Mouse (Mus musculus) cerebellum, postnatal 4 days (tissue): ENCODE results near the gene Atp13a3.
"Not testable (repeated sequence)": the region's sequence is repeated elsewhere in the genome, so short reads cannot be mapped to it uniquely, and the experiment has no call there.

Experiments
- DNase-seq, 2 experiments: peaks; one replicate each; pipeline ENCODE4 v3.0.0; 2022; ENCODE audit warnings: low spot score in 2 of 2, mixed read lengths in 1 of 2

Atp13a3 gene

DNA sequence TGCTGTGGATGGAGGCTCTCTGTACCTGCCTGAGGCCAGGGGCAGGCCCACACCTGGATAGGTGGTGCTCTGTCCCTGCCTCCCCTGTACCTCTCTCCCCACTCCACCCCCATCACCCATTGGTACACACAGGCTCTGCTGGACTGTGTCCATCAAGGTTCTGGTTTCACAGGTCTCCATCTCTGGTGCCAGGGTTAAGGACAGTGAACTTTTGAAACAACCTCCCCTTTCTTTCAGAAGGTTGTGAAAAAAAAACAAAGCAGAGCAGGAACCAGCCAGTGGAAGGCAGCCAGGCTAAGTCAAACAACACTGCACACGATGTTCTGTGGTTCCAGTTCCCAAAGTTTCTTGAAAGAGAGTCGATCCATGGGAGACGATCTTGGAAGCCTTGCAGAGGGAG is 6.9 kb upstream of the Atp13a3 start:
- no peak for DNase-seq

GRCm38 (mm10) chr16:30410914-30411313 is 5.1 kb upstream of the Atp13a3 start:
- DNase-seq: no peak

DNA sequence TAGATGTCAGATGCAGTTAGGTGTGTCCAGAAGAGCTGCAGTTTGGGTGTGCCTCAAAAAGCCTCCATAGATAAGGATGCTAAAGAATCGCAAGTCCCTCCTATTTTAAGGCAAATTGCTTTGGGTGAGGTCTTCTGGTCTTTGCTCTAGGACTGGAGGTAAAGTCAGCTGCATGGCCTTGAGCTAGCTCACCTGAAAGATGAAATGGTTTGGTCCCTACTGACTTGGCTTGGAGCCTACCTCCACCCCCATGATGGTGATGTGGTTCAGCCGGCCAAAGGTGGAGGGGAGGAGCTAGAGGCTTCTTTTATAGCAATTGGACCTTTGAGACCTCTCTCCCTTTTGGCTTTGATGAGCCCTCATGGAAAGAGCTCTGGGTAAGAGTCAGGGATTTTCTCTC is 1.7 kb upstream of the Atp13a3 start:
- DNase-seq: no peak

- no peak for DNase-seq
These were observed 2.2 kb downstream of the Atp13a3 start for GRCm38 (mm10) chr16:30403528-30403927.

DNA sequence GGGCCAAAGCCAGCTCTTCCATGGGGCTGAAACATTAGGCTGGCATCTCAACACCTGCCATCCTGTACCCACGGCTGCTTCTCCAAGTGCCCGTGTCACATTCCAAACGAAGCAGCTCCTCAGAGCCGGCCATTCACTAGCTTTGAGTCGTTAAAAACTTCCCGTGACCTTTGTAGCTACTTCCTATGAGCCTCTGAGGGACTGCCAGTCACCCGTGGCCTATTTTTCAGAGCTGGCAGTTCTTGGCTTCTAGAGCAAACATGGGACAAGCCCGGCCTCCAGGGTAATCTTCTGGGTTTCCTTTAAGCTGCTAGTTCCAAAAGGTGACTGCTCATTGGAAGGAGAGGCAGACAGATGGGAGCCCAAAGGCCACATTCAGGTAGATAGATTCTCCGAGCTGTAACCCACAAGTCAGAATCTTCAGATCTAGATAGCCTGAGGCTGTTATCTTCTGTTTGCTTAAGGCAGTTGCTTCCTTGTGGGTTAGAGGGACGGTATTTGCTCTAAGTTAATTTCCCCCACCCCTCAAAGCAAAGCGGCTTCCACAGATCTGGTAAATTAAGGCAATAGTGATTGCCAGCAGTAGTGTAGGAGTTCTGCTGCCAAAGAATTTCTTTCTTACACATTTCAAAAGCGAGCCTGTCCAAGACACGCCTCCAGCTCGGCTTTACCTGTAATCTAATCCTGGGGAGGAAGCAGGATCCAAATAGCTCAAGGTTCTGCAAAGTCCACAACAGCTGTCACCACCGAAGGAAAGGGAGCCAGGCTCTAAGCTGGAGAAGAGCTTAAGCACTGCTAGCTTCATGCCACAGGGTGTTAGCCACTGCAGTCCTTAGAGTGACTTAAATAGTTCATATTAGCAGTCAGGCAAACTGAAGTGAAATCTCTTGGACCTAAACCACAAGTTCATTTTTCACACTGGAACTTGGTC is 8.4 kb downstream of the Atp13a3 start:
- no peak for DNase-seq

DNA sequence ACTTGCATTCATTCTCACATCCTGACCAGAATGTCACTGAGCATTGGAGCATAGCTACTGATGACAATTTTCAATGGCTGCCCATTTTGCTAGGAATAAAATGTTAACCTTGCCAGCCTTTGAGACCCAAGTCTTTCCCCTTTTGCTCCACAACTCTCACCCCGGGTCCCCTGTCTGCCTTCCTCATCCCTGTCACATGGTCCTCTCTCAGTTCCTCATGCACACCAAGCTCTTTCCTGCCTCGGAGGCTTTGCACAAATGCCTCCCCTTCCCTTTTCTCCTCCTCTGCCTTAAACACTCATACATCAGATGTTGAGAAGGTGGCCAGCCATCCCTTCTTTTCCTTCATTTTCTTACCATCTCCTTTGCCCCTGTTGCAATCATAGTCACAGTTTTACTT is 10.6 kb downstream of the Atp13a3 start:
- no peak for DNase-seq

DNA sequence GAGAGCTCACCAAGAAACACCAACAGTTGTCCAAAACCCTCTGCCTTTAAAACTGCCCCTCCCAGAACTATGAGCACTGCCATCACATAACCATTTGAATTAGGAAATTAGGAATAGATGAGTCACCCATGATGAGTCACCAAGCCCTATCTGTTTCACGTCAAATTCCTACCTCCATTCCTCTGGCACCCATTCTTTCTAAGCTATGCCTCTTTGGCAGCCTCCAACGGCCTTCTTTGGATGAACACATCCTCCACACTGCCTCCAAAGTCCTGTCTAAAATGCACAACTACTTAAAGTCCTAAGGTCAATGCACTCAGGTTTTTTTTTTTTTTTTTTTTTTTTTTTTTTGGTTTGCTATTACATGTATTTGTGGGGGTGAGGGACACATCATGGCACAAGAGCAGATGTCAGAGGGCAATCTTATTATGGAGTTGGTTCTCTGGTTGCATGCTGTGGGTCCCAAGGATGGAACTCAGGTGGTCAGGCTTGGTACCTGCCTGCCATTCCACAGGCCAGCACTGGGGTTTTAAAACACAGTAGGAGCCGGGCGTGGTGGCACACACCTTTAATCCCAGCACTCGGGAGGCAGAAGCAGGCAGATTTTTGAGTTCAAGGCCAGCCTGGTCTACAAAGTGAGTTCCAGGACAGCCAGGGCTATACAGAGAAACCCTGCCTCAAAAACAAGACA is 15.0 kb downstream of the Atp13a3 start:
- no peak for DNase-seq

DNA sequence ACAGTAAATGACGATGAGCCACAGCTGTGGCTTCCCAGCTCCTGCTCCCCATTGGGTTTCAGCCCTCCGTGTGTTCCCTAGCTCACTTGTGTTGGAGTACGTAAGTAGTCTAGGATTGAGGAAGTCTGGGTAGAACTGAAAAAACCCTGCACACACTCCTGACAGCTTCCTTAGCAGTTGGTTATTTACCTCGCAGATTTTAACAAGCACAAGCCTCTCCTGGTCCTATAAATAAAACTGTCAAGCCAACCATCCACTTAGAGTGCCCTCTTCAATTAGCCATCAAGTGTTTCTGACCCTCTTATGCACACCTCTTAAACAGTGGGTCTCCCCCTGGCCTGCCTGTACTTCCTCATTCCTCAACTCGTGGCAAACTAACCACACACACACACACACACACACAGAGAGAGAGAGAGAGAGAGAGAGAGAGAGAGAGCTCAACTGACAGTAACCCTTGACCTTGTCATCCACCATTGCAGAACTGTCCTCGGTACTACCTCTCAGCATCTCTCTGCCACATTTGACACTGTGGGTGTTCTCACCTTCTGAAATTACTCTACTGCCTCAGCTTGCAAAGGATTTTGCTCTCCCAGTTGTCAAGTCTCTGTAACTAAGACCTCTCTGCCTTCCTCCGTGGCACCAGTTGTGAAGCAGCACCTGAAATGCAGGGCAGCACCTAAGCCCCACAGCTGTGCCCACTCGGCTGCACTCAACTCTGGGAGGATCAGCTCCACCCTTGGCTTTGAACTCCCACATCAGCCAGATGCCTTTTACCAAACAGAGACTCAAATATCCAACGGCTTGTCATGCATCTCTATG is 15.7 kb downstream of the Atp13a3 start:
- DNase-seq: no peak

DNA sequence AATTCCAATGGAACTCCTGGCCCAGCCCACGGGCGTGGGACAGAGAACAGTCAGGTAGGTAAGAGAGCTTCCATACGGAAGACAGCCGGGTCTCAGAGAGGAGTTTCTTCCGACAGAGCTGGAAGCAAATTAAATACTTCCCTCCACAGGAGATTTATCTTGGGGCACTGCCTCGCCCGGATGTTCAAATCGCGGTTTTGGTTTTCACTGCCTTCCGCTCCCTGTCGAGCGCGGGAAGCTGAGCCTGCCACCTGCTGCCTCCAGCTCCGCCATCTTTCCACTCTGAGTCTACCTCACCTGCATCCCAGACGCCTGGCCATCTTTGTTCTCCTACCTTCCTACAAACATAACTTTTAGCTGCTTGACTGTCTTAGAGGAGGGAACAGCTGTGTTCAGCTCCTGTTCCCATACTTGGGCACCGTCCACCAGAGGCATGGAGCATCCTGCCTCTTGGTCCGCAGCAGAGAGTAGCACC is 16.5 kb downstream of the Atp13a3 start:
- peak in 1 of 2 experiments; percentile 34 for DNase-seq

DNA sequence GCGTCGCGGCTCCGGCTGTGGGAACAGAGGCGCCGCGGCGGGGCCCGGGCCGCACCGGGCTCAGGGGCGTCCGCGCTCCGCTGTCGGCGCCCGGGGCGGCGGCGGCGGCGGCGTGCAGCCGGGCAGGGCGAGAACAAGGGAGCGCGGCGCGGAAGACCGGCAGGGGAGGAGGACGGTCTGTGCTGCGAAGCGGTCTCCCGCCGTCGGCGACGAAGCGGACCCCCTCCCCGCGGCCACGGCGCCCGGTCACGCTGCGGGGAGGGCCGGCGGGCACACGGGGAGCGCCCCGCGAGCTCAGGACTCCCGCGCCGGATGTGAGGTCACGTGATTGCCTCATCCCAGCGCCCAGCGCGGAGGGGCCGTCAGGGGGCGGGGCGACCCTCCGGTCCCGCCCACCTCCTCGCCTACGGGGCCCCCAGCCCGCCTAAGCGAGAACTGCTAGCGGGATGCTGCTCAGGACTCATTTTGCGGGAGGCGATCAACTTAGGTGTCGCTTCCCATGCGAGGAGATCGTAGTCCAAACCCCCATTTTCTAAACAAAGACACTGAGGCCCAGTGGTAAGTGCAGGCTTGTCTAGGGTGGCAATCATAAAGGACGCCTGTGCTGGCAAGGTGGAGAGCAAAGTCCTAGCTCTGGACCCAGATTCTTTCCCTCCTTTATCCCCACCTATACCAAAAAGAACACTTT is 17.1 kb downstream of the Atp13a3 start:
- peak; percentile 81 to 89 for DNase-seq

DNA sequence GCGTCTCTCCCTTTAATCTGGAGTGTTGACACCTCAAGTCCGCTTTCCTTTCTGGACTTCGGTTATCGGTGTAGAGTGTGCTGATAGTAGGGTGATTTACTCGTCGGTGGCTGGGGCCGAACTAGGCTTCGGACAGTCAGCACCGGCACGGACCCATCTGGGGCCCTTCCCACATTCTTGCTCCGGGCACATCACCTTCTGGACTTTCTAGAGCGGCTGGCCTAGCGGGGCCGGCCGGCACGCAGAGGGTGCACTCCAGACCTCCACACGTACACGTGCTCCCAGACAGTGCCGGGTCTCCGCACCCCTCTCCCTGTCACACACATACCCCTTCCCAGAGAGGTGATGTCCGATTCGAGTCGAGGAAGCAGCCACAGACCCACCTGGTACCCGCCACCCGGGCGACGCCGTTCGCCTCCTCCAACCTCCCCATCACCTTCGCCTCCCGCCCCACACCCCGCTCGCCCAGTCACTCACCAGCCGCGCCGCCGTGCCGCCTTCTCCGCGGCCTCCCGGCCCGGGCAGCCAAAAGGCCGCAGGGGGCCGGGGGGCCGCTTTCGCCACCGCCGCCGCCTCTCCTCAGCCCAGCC is 17.8 kb downstream of the Atp13a3 start:
- peak in 1 of 2 experiments; percentile 42 for DNase-seq

DNA sequence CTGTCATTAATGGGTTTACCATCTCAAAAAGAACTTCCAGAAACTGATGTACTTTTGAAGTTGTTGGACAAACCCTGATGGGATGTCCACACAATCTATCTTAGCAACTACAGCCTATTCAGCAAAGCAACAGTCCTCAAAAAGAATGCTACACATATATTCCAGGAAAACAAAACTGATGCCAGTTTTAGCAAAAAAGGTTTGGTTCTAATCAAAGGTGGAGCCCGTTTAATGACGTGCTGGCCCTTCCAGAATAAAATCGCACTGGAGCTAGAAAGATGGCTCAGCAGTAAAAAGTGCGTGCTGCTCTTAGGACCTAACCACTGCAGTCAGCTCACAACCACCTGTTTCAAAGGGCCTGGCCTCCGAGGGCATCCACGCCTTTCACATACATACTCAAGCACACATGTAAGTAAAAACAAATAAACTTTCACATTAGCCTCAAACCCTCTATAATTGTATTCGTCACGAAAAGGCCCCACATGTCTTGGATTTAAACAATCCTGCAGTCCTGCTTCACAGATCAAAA is 18.8 kb downstream of the Atp13a3 start:
- DNase-seq: no peak

DNA sequence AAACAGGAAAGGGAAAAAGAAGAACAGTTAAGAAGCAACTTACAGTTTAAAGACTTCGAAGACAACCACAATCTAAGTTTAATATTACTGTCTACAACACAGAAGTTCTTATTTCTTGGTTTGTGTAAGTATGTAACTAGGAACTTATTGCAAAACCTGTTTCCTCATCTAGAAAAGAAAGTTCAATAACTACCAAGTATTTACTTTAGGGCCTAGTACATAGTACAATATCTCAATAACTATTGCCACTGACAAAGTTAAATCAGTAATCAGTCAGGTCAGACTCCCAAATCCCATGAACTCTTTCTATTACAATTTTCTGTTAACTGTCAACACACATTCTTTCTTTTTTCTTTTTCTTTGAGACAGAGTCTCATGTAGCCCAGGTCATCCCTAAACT is 20.2 kb downstream of the Atp13a3 start:
- no peak for DNase-seq

DNA sequence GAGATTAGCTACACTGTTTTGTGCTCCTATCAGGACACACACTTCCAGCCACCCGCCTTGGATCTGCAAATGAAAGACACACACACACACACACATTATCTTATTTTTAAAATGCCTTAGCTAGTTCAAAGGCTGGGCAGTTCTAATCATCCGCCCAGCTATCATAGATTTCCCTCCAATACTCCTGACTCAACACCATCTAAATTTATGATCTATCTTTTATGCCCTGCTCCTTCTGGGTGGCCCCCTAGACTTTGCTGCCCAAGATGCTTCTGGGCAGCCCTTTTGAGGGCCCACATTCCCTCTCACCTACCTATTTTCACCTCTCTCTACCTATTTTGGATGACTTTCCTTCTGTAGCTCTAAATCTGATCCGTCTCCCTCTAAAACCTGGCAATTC is 29.5 kb downstream of the Atp13a3 start:
- no peak for DNase-seq

DNA sequence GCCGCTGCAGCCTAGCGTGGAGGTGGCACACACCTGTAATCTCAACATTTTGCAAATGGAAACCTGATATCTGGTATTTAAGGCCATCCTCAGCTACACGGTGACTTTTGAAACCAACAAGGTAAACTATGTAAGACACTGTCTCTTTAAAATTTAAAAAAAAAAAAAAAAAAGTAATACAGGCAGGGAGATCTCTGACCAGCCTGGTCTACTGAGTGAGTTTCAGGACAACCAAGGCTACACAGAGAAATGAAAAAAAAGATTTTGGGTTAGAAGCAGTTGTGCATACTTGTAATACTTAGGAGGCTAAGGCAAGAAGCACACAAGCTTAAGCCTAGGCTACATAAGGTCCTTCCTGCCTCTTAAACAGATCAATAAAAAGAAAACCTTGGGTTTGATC is 30.8 kb downstream of the Atp13a3 start:
- no peak for DNase-seq

- DNase-seq: peak in 1 of 2 experiments; percentile 45
These were observed 31.5 kb downstream of the Atp13a3 start for GRCm38 (mm10) chr16:30374266-30374665.

- not testable (repeated sequence) for DNase-seq
These were observed 32.5 kb downstream of the Atp13a3 start for GRCm38 (mm10) chr16:30373286-30373685.

DNA sequence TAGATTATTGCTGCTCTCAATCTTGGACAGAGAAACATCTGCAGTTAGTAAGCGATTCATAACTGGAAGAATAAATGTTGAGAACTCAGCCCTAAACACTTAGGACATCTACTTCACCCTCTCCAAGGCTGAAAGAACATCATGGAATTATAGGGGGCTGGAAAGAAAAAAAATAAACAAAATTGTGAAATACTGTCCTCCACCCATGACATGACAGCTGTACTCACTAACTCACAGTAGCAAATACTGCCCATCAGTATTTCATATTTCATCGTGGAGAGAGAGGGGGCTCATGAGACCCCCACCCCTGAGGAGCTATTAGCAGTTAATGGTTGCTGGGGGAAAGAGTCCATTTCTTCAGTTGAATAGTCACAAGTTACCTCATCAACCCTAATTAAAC is 38.4 kb downstream of the Atp13a3 start:
- DNase-seq: no peak

GRCm38 (mm10) chr16:30364604-30365003 is 41.2 kb downstream of the Atp13a3 start:
- no peak for DNase-seq

DNA sequence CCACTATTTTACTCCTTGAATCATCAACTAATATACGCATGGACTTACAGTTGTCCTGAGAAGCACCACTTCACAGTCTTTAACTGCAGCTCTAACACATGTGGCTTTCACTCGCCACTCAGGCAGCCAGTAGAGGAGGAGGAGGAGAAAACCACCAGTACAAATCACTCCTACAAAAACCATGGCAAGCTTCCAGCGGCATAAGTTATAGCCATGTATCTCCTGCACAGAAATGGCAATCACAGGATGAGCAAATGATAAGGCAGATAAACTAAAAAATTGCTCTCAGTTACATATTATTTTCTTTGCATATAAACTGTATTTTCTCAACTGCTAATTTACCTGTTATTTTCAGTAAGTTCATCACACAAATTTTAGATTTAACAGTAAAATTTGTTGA is 43.2 kb downstream of the Atp13a3 start:
- no peak for DNase-seq

DNA sequence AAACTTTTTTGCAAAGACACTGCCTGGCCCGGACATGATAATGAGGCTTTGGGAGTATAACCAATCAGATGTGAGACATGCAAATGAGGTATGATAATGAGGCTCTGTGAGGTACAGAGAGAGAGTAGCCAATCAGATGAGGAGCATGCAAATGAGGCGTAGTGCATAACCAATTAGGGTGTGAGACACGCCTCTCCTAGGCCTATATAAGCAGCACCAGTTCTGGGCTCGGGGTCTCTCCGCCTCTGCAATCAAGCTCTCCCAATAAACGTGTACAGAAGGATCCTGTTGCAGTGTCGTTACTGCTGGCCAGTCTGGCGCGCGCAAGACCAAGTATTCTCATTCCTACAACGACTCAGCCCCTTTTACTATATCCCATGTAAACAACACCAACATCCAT is 52.3 kb downstream of the Atp13a3 start:
- DNase-seq: not testable (repeated sequence)
